Mouse (Mus musculus) neural tube, embryonic 12.5 days (tissue): ENCODE data around the gene Gm21188. TPM values are rescaled to one million over a fixed set of nuclear protein-coding genes. Genes with fewer than 3 reads are reported as not detected.
A peak's percentile ranks its signal among the peaks of the same experiment; 100 is the strongest.
"Not testable (repeated sequence)": the region's sequence is repeated elsewhere in the genome, so short reads cannot be mapped to it uniquely, and the experiment has no call there.

Experiments
- ATAC-seq: fragments of 200-750 bp; cut with Nextera tagmentation; 2 replicates; pipeline ENCODE4 v1.8.0; 2017; ENCODE audit warnings: low read depth, mild to moderate bottlenecking, moderate TSS enrichment, moderate library complexity; ENCODE audit not compliant: low FRiP score
- H3K27ac ChIP-seq: fragments of 300-500 bp; sonication (generic); 2 replicates; pipeline ENCODE4 v1.5.1; 2016
- H3K27me3 ChIP-seq: fragments of 300-500 bp; sonication (generic); replicated peaks from 2 replicates; pipeline ENCODE4 v1.6.1; 2016; ENCODE audit warnings: mild to moderate bottlenecking
- H3K36me3 ChIP-seq: fragments of 300-500 bp; sonication (generic); 2 replicates; pipeline ENCODE4 v1.6.1; 2016; ENCODE audit warnings: mild to moderate bottlenecking
- H3K4me1 ChIP-seq: fragments of 300-500 bp; sonication (generic); 2 replicates; pipeline ENCODE4 v1.6.1; 2016
- H3K4me2 ChIP-seq: fragments of 300-500 bp; sonication (generic); replicated peaks from 2 replicates; pipeline ENCODE4 v1.6.1; 2016; ENCODE audit warnings: mild to moderate bottlenecking
- H3K4me3 ChIP-seq: fragments of 300-500 bp; sonication (generic); 2 replicates; pipeline ENCODE4 v1.5.1; 2016
- H3K9ac ChIP-seq: fragments of 300-500 bp; sonication (generic); 2 replicates; pipeline ENCODE4 v1.6.1; 2016; ENCODE audit warnings: mild to moderate bottlenecking
- H3K9me3 ChIP-seq: fragments of 300-500 bp; sonication (generic); 2 replicates; pipeline ENCODE4 v1.6.1; 2016; ENCODE audit warnings: mild to moderate bottlenecking
- WGBS: fragments of 180-500 bp; shearing (Covaris S2); methylation state at CpG from one replicate; pipeline ENCODE4 v1.1.7; 2016; 5-methylcytosine and 5-hydroxymethylcytosine counted together
- polyA plus RNA-seq: library from polyadenylated mRNA; unstranded; fragments of >200 nt; fragmentation: Nextera tagmentation; extraction: Ambion mirVana; gene quantifications from 2 replicates; pipeline ENCODE4 v1.2.1, GENCODE M21; 2016

The Gm21188 gene
- not detected in 2 replicates for polyA plus RNA-seq

DNA sequence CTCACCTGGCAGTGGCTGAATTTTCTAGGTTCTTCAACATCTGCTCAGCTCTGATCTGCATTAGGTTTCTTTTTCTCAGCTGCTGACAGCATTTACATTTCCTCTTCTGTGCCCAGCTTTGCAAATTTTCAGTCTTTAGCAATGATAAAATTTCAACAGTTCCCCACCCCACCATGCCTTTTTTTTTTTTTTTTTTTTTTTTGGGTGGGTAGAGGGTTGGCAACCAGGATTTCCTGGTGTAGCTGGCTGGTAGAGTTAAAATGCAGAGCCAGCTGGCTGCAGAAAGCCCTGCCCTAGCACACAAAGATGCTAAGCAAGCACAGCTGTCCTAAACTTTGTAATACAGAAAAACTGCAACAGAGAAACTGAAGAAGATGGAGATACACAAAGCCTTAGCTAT lies at the start of gene Gm21188:
Gene Gm21188, minus strand, starts transcription at position 110 of the 400 bp plus-strand sequence.
- not testable (repeated sequence) for H3K36me3 ChIP-seq, H3K4me2 ChIP-seq, H3K4me1 ChIP-seq, H3K27ac ChIP-seq, ATAC-seq, H3K9me3 ChIP-seq, H3K27me3 ChIP-seq, H3K4me3 ChIP-seq, H3K9ac ChIP-seq

DNA sequence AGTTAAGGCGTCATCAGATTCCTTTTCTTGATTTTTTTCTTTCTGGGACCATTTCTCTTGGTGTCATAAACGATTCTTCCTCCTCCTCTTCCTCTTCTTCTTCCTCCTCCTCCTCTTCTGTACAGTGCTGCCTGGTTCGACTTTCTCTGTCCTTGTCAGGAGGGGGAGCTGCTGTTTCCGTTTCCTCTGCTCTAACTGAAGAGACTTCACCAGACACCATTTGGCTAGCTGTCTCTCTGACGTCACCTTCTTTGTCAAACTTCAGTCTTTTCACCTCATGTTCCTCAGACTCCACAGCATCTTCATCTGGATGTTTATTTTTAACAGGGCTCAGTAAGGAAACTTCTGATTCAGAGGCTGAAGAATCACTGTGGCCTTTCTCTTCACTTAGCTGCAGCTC lies 47.3 kb upstream of the Gm21188 start:
- H3K9ac ChIP-seq, H3K27ac ChIP-seq, H3K4me1 ChIP-seq, H3K27me3 ChIP-seq, H3K9me3 ChIP-seq, H3K4me2 ChIP-seq, H3K36me3 ChIP-seq, H3K4me3 ChIP-seq: not testable (repeated sequence)
- WGBS: no CpG with 5 or more reads among the region's 5 CpGs
- 0 out of 2 replicates have a peak, but pooled peaks have one; percentile 35 for ATAC-seq

DNA sequence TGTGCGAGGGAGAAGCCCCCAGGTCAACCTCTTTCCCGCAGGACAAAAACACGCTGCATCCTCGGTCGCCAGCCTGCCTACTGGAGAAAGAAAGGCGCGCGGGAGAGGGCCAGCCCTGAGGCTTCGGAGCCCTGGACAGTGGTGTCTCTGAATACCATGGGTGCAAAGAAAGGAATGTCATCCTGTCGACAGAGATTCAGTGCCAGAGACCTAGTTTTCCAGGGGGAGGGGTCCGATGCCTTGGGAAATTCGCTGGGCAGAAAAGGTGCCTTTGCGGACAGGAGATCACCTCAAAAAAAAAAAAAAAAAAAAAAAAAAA lies 44.9 kb upstream of the Gm21188 start:
- not testable (repeated sequence) for H3K36me3 ChIP-seq, H3K9me3 ChIP-seq, H3K4me2 ChIP-seq, H3K27me3 ChIP-seq, H3K4me1 ChIP-seq, H3K27ac ChIP-seq, H3K9ac ChIP-seq, H3K4me3 ChIP-seq
- peak; percentile 25; the same call in 1 of the 2 replicates for ATAC-seq
- 3% methylated on average over 5 of the region's 13 CpGs for WGBS

DNA sequence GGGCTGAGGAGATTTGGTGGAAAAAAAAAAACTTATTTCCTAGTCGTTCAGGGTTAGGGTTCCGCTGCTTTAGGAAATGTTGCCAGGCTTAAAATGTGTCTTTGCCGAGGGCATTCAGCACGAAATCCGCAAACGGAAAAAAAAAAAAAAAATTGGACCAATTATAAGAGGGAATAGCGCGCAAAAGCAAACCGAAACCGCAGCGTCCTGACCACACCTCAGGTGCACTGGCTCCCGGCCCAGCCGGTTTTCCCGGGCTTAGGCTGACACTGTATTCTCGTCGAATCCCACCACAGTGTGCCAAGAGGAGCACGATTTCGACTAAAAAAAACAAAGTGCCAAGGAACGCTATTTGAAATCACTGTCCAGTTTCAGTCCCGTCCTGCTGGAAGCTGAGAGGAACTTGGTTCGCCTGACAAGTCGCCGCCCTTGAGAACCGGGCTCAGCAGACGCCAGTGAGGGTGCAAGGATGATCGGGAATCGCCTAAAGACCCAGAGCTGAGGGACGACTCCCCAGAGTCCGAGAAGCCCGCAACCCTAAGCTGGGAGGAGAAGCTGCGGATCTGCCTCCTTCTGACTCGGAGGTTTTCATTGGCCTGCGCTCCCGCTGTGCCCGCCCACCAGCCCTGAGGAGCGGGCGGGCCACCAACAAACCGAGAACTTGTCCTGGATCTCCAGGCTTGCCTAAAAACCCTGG lies 44.4 kb upstream of the Gm21188 start:
- not testable (repeated sequence) for H3K9ac ChIP-seq, H3K4me1 ChIP-seq, H3K4me2 ChIP-seq, H3K36me3 ChIP-seq, H3K27me3 ChIP-seq, H3K27ac ChIP-seq, H3K9me3 ChIP-seq, H3K4me3 ChIP-seq
- WGBS: under 1% methylated on average over 27 of the region's 38 CpGs
- ATAC-seq: peak; percentile 81

DNA sequence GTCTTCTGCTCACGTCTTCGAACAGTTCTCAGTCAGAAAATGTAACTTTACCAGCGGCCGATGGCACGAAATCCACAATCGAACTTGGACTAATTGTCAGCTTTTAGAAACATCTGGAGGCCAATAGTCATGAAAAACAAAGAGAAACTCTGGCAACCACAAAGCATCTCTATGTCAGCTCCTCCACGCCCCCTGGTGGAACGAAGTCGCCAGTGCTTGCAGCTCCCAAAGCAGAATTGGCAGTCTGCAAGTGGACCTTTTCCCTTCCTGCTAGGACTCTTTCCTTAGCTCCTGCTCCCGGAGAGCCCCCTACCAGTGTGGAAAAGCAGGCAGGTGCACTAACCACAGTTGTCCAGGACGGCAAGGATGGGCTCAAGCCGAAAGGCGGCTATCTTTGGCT lies 41.0 kb upstream of the Gm21188 start:
- peak; percentile 31; the same call in 1 of the 2 replicates for ATAC-seq
- H3K27ac ChIP-seq: not testable (repeated sequence)
- no CpG with 5 or more reads among the region's 13 CpGs for WGBS

DNA sequence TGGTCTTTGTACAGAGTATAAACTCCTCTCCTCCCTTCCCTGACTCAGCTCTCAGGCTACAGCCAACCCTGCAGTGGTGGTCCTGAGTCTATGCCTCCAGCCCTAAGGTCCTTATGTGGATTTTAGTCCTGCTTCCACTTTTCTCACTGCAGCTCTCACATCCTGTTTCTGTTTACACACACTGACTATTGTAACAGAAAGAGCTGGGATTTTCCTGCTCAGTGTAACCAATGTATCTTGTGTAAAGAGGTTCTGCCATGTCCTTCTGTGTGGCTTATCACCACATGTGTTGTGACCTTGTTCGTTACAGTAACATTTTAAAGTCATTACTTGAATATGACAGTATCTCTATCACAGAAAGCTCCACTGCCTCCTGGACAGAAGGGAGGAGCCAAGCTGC lies 27.6 kb upstream of the Gm21188 start:
- not testable (repeated sequence) for H3K4me1 ChIP-seq, H3K27me3 ChIP-seq, H3K4me2 ChIP-seq, H3K36me3 ChIP-seq, H3K4me3 ChIP-seq, ATAC-seq, H3K9ac ChIP-seq, H3K27ac ChIP-seq, H3K9me3 ChIP-seq
- WGBS: no CpG with 5 or more reads among the region's 1 CpGs

More for the DNA sequence above, 41.0 kb upstream of the Gm21188 start:
- not testable (repeated sequence) for H3K9ac ChIP-seq, H3K9me3 ChIP-seq, H3K4me3 ChIP-seq, H3K4me2 ChIP-seq, H3K27me3 ChIP-seq, H3K4me1 ChIP-seq, H3K36me3 ChIP-seq

DNA sequence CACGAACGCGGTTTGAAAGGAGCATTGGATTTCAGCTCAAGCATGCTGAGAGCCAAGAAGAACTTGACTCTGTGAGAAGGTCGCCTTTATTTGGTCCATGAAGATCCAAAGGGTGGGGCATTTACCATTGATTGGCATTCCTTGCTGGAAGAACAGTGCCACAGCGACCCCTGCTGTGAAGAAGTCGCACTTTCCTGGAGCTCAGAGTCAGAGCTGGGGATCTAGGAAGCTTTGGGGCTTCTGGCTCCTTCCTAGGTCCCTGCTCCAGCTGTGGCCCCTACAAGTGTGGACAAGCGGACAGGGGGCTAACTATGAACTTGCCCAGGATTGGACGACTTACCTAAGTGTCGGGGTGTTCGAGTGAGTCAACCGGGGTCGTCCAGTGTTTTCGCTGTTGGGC lies 18.9 kb upstream of the Gm21188 start:
- not testable (repeated sequence) for H3K27me3 ChIP-seq, H3K4me3 ChIP-seq, H3K4me1 ChIP-seq, H3K27ac ChIP-seq, H3K36me3 ChIP-seq, H3K4me2 ChIP-seq, H3K9ac ChIP-seq, H3K9me3 ChIP-seq
- peak; percentile 41; the same call in 1 of the 2 replicates for ATAC-seq
- WGBS: no CpG with 5 or more reads among the region's 13 CpGs

DNA sequence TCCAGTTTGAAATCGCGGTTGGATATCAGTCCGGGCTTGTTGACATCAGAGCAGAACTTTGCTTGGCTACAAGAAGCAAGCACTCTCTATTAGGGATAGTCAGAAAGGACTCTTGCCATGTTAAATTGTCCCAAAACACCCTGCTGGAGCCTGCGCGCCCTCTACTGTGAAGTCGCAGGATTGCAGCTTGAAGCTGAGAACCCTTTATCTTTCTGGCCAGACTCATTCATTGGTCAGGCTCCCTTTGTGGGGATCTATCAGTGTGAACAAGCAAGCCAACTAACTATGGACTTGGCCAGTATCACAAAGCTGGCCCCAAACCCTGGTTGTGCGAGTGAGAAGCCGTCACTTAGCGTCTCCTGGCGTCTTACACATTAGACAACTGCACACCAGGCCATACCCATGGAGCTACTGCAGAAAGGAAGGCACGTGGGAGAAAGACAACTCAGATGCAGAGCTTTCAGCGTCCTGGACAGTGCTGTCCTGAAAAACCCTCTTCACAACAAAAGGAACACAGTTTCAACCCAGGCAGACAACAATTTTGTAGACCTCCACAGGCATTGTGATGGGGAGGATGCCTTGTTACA lies 18.1 kb upstream of the Gm21188 start:
- H3K36me3 ChIP-seq, H3K4me1 ChIP-seq, H3K9me3 ChIP-seq, H3K27ac ChIP-seq, H3K9ac ChIP-seq, H3K4me2 ChIP-seq, H3K27me3 ChIP-seq, ATAC-seq, H3K4me3 ChIP-seq: not testable (repeated sequence)
- WGBS: no CpG with 5 or more reads among the region's 12 CpGs

DNA sequence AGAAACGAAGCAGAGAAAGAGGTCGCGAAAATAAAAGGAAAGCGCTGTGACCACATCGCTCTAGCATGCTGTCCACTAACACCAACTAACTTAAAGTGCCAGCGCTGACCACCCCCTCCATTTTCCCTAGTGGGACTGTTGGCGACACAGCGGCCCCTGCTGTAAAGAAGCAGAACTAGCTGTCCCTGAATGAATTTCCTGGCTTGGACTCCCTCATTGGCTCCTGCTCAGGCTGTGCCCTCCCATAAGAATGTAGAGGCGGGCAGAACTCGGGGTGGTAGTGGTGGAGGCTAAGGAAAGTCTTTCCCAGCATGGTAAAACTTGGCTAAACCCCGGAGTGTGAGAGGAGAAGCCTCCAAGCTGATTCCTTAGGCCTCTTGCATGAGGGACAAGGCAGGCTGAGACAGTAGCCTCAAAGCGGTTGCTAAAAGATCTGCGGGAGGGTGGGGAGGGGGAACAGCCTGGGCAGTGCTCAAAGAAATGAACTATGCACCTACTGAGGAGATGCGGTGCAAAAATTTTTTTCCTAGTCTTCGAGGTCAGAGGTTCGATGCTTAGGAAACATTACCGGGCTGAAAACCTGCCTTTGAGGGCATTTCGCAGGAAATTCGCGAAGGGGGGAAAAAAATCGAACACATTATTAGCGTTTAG lies 11.6 kb upstream of the Gm21188 start:
- WGBS: no CpG with 5 or more reads among the region's 22 CpGs
- H3K4me1 ChIP-seq, H3K4me3 ChIP-seq, H3K9ac ChIP-seq, H3K4me2 ChIP-seq, H3K27ac ChIP-seq, H3K27me3 ChIP-seq, H3K36me3 ChIP-seq, H3K9me3 ChIP-seq: not testable (repeated sequence)
- ATAC-seq: peak; percentile 93

DNA sequence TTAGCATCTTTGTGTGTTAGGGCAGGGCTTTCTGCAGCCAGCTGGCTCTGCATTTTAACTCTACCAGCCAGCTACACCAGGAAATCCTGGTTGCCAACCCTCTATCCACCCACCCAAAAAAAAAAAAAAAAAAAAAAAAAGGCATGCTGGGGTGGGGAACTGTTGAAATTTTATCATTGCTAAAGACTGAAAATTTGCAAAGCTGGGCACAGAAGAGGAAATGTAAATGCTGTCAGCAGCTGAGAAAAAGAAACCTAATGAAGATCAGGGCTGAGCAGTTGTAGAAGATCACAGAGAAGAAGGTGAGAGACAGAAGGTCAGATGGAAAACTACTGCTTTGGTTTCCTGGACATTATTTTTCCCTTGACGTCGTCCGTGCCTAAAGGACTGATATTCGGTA lies 10.9 kb upstream of the Gm21188 start:
- H3K4me3 ChIP-seq, H3K36me3 ChIP-seq, H3K4me1 ChIP-seq, ATAC-seq, H3K9ac ChIP-seq, H3K9me3 ChIP-seq, H3K27ac ChIP-seq, H3K27me3 ChIP-seq, H3K4me2 ChIP-seq: not testable (repeated sequence)
- no CpG with 5 or more reads among the region's 4 CpGs for WGBS

DNA sequence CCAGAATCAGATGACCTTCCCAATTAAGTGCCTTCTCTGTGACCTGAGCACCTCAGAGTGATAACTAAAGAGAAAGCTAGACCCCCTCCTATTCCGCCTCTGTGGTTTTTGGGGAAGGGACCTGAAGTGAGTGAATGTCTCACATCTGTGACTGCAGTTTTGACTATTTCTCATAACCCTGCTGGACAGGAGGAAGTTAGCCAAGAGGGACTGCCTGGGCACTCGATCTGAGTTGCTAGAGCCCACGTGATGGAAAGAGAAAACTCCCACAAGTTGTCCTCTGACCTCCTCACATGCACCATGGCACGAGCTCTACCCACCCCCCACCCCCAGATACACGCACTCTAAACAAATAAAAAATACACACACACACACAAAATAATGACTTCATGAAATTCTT lies 3.4 kb downstream of the Gm21188 start:
- not testable (repeated sequence) for H3K4me1 ChIP-seq, H3K27ac ChIP-seq, H3K4me2 ChIP-seq, H3K36me3 ChIP-seq, H3K27me3 ChIP-seq, H3K9ac ChIP-seq, ATAC-seq, H3K4me3 ChIP-seq, H3K9me3 ChIP-seq
- WGBS: no CpG with 5 or more reads among the region's 5 CpGs

DNA sequence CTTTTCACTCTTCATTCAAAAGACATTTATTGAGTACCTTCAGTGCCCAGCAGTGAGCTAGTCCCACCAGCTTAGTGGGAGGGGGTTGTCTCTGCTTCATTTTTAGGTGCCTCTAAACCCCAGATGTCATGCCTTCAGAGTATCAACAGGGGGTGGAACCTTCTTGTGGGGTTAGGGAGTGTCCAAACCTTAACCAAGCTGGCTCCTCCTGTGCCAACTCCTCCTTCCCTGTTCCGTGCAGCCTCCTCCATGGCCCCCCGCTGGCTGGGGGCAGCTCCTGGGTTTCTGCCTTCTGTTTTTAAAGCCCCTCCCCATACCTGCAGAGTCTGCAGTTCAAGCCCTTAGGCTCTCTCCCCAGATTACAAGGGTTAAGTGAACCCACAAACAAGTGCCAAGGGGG lies 3.8 kb downstream of the Gm21188 start:
- not testable (repeated sequence) for ATAC-seq, H3K4me2 ChIP-seq, H3K9ac ChIP-seq, H3K4me3 ChIP-seq, H3K36me3 ChIP-seq, H3K4me1 ChIP-seq, H3K27ac ChIP-seq, H3K9me3 ChIP-seq, H3K27me3 ChIP-seq
- WGBS: no CpG with 5 or more reads among the region's 2 CpGs
